Mouse (Mus musculus) lung, postnatal 14 days (tissue): ENCODE measurements at regions not wholly inside any gene's neighbourhood (a gene's known extent, or its start where the extent isn't known, plus 50 kb on each side); places are given as distances from the start of the nearest gene placed in this dataset.
"Not testable (repeated sequence)": the region's sequence is repeated elsewhere in the genome, so short reads cannot be mapped to it uniquely, and the experiment has no call there.

Experiments
- DNase-seq: peaks from one replicate; pipeline ENCODE4 v3.0.0; 2021

- DNase-seq, result no peak
Measured at GRCm38 (mm10) chr3:31508471-31508870, 198.3 kb upstream of the Slc7a14 start.

GRCm38 (mm10) chr3:31499201-31499968 lies 189.2 kb upstream of the Slc7a14 start:
- DNase-seq, result no peak

GRCm38 (mm10) chr3:31495287-31495686 lies 185.1 kb upstream of the Slc7a14 start:
- no peak for DNase-seq

- no peak for DNase-seq
Measured at GRCm38 (mm10) chr3:31494706-31495105, 184.5 kb upstream of the Slc7a14 start.

- not testable (repeated sequence) for DNase-seq
Measured at GRCm38 (mm10) chr3:31491736-31492135, 181.6 kb upstream of the Slc7a14 start.

- DNase-seq, result no peak
Measured at GRCm38 (mm10) chr3:31487596-31487995, 177.4 kb upstream of the Slc7a14 start.

GRCm38 (mm10) chr3:31481964-31482363 lies 171.8 kb upstream of the Slc7a14 start:
- DNase-seq, result no peak

- DNase-seq, result no peak
Measured at GRCm38 (mm10) chr3:31467882-31468281, 157.7 kb upstream of the Slc7a14 start.

- DNase-seq, result no peak
Measured at GRCm38 (mm10) chr3:31464260-31464659, 154.1 kb upstream of the Slc7a14 start.

GRCm38 (mm10) chr3:31459456-31459855 lies 149.3 kb upstream of the Slc7a14 start:
- DNase-seq, result peak; percentile 20

GRCm38 (mm10) chr3:31457938-31458337 lies 147.8 kb upstream of the Slc7a14 start:
- no peak for DNase-seq

GRCm38 (mm10) chr3:31455031-31455430 lies 144.9 kb upstream of the Slc7a14 start:
- no peak for DNase-seq

GRCm38 (mm10) chr3:31444861-31445260 lies 134.7 kb upstream of the Slc7a14 start:
- DNase-seq, result no peak

- no peak for DNase-seq
Measured at GRCm38 (mm10) chr3:31444311-31444710, 134.1 kb upstream of the Slc7a14 start.

GRCm38 (mm10) chr3:31443894-31444293 lies 133.7 kb upstream of the Slc7a14 start:
- no peak for DNase-seq

- DNase-seq, result no peak
Measured at GRCm38 (mm10) chr3:31440282-31440681, 130.1 kb upstream of the Slc7a14 start.

- no peak for DNase-seq
Measured at GRCm38 (mm10) chr3:31437970-31438369, 127.8 kb upstream of the Slc7a14 start.

GRCm38 (mm10) chr3:31435204-31435963 lies 125.2 kb upstream of the Slc7a14 start:
- DNase-seq, result no peak

- no peak for DNase-seq
Measured at GRCm38 (mm10) chr3:31433201-31433600, 123.0 kb upstream of the Slc7a14 start.

GRCm38 (mm10) chr3:31423517-31423916 lies 113.3 kb upstream of the Slc7a14 start:
- DNase-seq, result no peak

GRCm38 (mm10) chr3:31408802-31409201 lies 98.6 kb upstream of the Slc7a14 start:
- DNase-seq, result no peak

GRCm38 (mm10) chr3:31405880-31406279 lies 95.7 kb upstream of the Slc7a14 start:
- no peak for DNase-seq

- no peak for DNase-seq
Measured at GRCm38 (mm10) chr3:31399136-31399535, 89.0 kb upstream of the Slc7a14 start.

- DNase-seq, result no peak
Measured at GRCm38 (mm10) chr3:31394533-31394932, 84.4 kb upstream of the Slc7a14 start.
